Mouse (Mus musculus) kidney, adult 2 months (tissue): ENCODE data around the gene Smu1. TPM values are rescaled to one million over a fixed set of nuclear protein-coding genes. Genes with fewer than 3 reads are reported as not detected.
A peak's percentile ranks its signal among the peaks of the same experiment; 100 is the strongest.

Experiments used
- DNase-seq: peaks from one replicate; pipeline ENCODE4 v3.0.0; 2021
- H3K27ac ChIP-seq: fragments of 200-500 bp; 2 replicates; pipeline ENCODE4 v1.5.1; 2012; ENCODE audit warnings: low read depth, low read length, control low read depth, inconsistent platforms; ENCODE audit not compliant: insufficient read depth
- H3K27me3 ChIP-seq: fragments of 200-500 bp; replicated peaks from 2 replicates; pipeline ENCODE4 v1.6.1; 2012; ENCODE audit warnings: mild to moderate bottlenecking, moderate library complexity, low read length, inconsistent platforms; ENCODE audit not compliant: control insufficient read depth, insufficient read depth
- H3K36me3 ChIP-seq: fragments of 200-500 bp; 2 replicates; pipeline ENCODE4 v1.6.1; 2012; ENCODE audit warnings: mild to moderate bottlenecking, moderate library complexity, low read length, inconsistent platforms; ENCODE audit not compliant: control insufficient read depth, insufficient read depth
- H3K4me1 ChIP-seq: fragments of 200-500 bp; 2 replicates; pipeline ENCODE4 v1.6.1; 2011; ENCODE audit warnings: low read length; ENCODE audit not compliant: control insufficient read depth, insufficient read depth
- H3K4me3 ChIP-seq: fragments of 200-500 bp; 2 replicates; pipeline ENCODE4 v1.5.1; 2011; ENCODE audit warnings: mild to moderate bottlenecking, low read depth, low read length, control low read depth; ENCODE audit not compliant: insufficient read depth
- CTCF ChIP-seq: fragments of 200-500 bp; conservative IDR thresholded peaks from 2 replicates; pipeline ENCODE4 v1.5.1; 2011; ENCODE audit warnings: low read depth, mild to moderate bottlenecking, control low read depth, low read length, moderate library complexity, mixed read lengths; ENCODE audit not compliant: insufficient read depth, insufficient read length
- POLR2A ChIP-seq: fragments of 200-500 bp; IDR thresholded peaks from one replicate; pipeline ENCODE4 v1.6.1; 2011; ENCODE audit warnings: low read depth, low read length, control low read depth
- WGBS: fragments of 180-500 bp; shearing (Covaris S2); methylation state at CpG from one replicate; pipeline ENCODE4 v1.1.7; 2018; 5-methylcytosine and 5-hydroxymethylcytosine counted together
- polyA plus RNA-seq: library from polyadenylated mRNA; depleted of rRNA; stranded (reverse); fragments of >200 nt; gene quantifications from 2 replicates; pipeline ENCODE4 v1.2.3, GENCODE M21; 2012

Gene Smu1
- polyA plus RNA-seq, 1 experiment = 30.1 TPM

DNA sequence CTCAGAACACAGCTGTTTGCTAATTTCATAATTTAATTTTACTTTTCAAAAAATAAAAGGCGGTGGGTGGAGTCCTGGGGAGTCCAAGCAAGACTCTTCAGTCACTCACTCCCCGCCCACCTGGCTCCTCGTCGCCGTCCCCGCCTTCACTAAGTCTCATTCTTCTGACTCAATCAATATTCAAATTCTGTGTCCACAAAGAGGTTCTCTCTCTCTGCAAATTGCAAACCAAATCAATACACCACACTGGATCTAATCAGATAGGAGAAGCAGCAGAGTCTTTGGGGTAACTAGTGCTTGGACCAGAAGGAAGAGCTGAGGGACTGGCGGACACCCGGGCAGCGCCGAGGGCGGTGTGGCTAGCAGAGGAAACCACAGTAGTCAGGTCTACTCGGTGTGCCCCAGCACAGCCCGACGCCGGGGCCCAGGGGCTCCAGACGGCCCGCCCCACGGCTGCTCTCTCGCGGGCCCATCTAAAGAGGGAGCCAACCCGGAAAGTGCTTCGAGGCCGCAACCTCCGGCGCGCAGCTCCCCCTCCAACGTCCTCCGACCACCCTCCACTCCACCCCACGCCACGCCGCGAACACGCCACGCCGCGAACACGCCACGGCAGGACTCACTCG is 455 bp downstream of the Smu1 start:
- H3K4me1 ChIP-seq = no peaks in the 10 kb centered on the region
- peak overlapping the region; percentile 98 for H3K4me3 ChIP-seq
- peaks cover 8% of the 10 kb centered on the region; the same call in 1 of the 2 replicates for H3K36me3 ChIP-seq
- WGBS = under 1% methylated on average over 39 of the region's 39 CpGs
- H3K27ac ChIP-seq = peak overlapping the region; percentile 67; the same call in 1 of the 2 replicates
- DNase-seq = no peak
- no peaks in the 10 kb centered on the region for H3K27me3 ChIP-seq
- no peak for TF ChIP-seq CTCF
- TF ChIP-seq POLR2A = no peak

DNA sequence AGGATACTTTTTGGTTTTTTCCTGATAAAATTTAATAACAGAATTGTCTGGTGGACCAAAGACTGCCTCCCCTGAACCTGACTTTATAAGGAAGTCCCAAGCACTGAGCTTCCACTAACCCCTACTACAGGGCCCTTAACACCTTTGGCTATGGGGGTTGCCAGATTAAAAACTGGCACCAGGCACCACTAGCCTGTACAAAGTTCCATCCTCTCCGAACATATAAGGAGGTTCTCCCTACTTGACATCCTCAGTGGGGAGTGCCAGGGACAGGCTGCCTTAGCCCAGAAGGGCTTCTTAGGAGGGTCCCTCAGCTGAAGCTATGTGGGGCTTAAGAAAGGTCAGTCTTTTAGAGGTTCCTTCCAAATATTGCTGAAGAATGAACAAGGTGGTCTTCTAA is 22.4 kb downstream of the Smu1 start:
- DNase-seq = no peak
- Histone ChIP-seq H3K27ac (no peak overlapping the region), H3K4me3 (no peak overlapping the region), H3K27me3 (no peaks in the 10 kb centered on the region), H3K36me3 (peaks cover 33% of the 10 kb centered on the region), H3K4me1 (no peaks in the 10 kb centered on the region)
- TF ChIP-seq POLR2A = no peak
- no peak for TF ChIP-seq CTCF
- 56% methylated on average over 1 of the region's 1 CpGs for WGBS

DNA sequence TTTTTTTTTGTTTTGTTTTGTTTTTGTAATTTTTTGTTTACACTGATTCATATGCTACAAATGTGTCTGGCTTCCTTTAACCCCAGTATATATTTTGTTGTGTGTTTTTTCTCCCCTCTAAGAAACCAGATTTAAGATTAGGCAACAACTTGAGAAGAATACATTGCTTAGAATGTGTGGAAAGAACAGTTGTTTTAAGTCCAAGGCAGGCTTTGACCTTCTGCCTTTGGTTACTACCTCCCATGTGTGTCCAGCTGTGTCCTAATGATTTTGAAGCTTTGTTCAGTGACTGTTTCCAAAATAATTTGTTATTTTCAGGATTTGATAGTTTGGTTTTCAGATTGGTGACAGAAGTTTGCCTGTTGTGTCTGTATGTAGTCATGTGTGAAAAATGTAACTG is 26.5 kb downstream of the Smu1 start:
- TF ChIP-seq POLR2A (no peak), CTCF (no peak)
- no peak overlapping the region for H3K27ac ChIP-seq
- no peak for DNase-seq
- H3K4me3 ChIP-seq = no peak overlapping the region
- H3K27me3 ChIP-seq = no peaks in the 10 kb centered on the region
- H3K36me3 ChIP-seq = peaks cover 45% of the 10 kb centered on the region
- peaks cover 2% of the 10 kb centered on the region; the same call in 1 of the 2 replicates for H3K4me1 ChIP-seq

GRCm38 (mm10) chr4:40727247-40727646 is 30.5 kb downstream of the Smu1 start:
- TF ChIP-seq CTCF (peak; percentile 23; the same call in 1 of the 2 replicates), POLR2A (no peak)
- H3K4me1 ChIP-seq = peaks cover 4% of the 10 kb centered on the region; the same call in 1 of the 2 replicates
- no peak overlapping the region for H3K27ac ChIP-seq
- no peaks in the 10 kb centered on the region for H3K27me3 ChIP-seq
- 77% methylated on average over 1 of the region's 1 CpGs for WGBS
- H3K4me3 ChIP-seq = no peak overlapping the region
- peaks cover 35% of the 10 kb centered on the region for H3K36me3 ChIP-seq
- no peak for DNase-seq

DNA sequence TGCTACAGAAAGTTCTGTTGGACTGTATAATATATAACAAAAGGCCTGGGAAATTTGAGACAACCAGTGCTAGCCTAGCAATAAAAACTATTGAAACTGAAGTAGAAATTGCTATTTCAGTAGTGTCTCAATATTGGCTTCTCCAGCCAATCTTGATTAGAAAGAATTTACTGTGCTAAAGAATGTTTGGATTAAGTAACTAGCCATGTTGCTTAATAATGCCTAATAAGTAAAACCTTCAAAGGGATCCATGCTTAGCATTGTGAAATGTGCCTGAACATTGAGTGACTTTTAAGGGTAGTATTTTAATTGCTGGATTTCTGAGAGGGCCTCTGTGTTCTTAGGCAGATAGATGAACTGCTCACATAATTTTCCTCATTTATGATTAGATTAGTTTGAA is 32.2 kb downstream of the Smu1 start:
- no peak for DNase-seq
- Histone ChIP-seq H3K36me3 (peaks cover 27% of the 10 kb centered on the region), H3K4me3 (no peak overlapping the region), H3K4me1 (peaks cover 12% of the 10 kb centered on the region), H3K27ac (no peak overlapping the region), H3K27me3 (no peaks in the 10 kb centered on the region)
- TF ChIP-seq CTCF = no peak
- TF ChIP-seq POLR2A = no peak

DNA sequence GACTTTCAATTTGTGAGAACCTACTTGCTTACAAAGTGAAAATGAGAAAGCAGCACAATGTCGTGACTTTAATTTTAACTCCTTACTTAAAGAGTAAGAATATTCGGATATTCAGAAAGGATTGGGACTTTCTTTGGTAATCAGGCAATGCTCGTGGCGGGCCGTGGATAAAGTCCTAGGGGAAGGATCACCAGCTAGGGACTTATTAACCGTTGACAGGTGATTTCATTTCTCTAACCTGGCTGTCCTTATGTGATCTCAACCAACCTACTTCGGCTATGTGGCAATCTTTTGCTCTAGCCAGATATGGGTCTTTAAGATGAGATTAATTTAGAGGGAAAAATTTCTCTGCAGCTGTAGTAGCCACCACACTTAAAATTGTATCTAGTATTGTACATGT is 32.6 kb downstream of the Smu1 start:
- Histone ChIP-seq H3K36me3 (peaks cover 23% of the 10 kb centered on the region), H3K27ac (peak overlapping the region; percentile 78; the same call in 1 of the 2 replicates), H3K27me3 (no peaks in the 10 kb centered on the region), H3K4me3 (no peak overlapping the region), H3K4me1 (peaks cover 12% of the 10 kb centered on the region)
- peak; percentile 68 for DNase-seq
- TF ChIP-seq CTCF (no peak), POLR2A (no peak)
- 30% methylated on average over 7 of the region's 7 CpGs for WGBS

DNA sequence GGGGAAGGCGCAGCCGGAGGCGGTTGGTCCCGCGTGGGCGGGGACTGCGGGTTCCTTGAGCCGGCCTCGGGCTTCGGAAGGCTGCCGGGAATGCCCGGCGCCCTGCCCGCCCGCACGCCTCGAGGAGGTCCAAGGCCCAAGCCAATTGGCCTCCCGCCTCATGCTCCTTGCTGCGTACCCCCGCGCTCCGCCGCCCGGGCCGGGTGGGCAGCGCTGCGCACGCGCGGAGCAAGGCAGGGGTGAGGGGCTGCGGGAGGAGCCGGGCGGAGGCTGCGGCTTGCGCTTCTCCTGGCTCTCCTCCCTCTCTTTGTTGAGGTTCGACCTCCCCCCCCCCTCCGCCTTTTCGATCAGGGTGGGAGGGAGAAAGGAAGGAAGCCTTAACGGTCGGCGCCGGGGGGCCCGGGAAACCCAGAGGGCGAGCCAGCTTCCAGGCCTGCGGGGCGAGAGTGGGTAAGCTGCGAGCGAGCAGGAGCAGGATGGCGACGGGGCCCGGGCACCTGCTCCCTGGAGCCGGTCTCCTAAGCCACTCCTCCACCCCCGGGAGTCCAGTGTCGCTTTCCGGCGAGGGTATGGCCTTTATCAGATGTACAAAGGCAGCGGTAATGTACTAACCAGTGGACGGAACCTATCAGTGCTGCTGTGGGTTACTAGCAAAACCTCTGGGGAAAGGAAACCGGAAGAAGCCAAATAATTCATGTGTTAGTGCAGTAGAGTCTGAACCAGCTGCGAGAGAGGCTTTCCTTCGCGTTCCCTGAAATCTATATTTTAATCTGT is 34.8 kb downstream of the Smu1 start:
- Histone ChIP-seq H3K4me1 (peaks cover 12% of the 10 kb centered on the region), H3K27ac (peak overlapping the region; percentile 97), H3K36me3 (peaks cover 14% of the 10 kb centered on the region), H3K27me3 (no peaks in the 10 kb centered on the region), H3K4me3 (peak overlapping the region; percentile 97)
- no peak for TF ChIP-seq CTCF
- TF ChIP-seq POLR2A = no peak
- DNase-seq = peak; percentile 79
- 3% methylated on average over 59 of the region's 62 CpGs for whole genome bisulfite sequencing
